Mouse (Mus musculus) cortical plate, adult 2 months (tissue): ENCODE measurements at regions not wholly inside any gene's neighbourhood (a gene's known extent, or its start where the extent isn't known, plus 50 kb on each side); places are given as distances from the start of the nearest gene placed in this dataset.

Experiments used
- CTCF ChIP-seq: fragments of 200-500 bp; IDR thresholded peaks from 2 replicates; pipeline ENCODE4 v1.5.1; 2011; ENCODE audit warnings: mild to moderate bottlenecking, control low read depth, low read length; ENCODE audit not compliant: insufficient read depth; ENCODE audit errors: extremely low read depth
- POLR2A ChIP-seq: fragments of 200-500 bp; IDR thresholded peaks from 2 replicates; pipeline ENCODE4 v1.6.1; 2011; ENCODE audit warnings: mild to moderate bottlenecking, low read length, control low read depth; ENCODE audit not compliant: insufficient read depth; ENCODE audit errors: extremely low read depth

- no peak for TF ChIP-seq CTCF
- no peak for TF ChIP-seq POLR2A
These were observed 57.1 kb upstream of the Gpc5 start for GRCm38 (mm10) chr14:115034718-115035437.
